Mouse (Mus musculus): ENCODE measurements around the gene Mast4. TPM values are rescaled to one million over a fixed set of nuclear protein-coding genes. Genes with fewer than 3 reads are reported as not detected.

Mast4 gene
- polyA plus RNA-seq, 1 experiment from 2014 or later, result 41.1 TPM

- 52% methylated on average over 15 of the region's 15 CpGs for WGBS
- Histone ChIP-seq H3K9me3 (no peaks in the 10 kb centered on the region), H3K4me3 (no peak overlapping the region), H3K9ac (no peak overlapping the region), H3K4me1 (peaks cover 27% of the 10 kb centered on the region), H3K27me3 (replicated peaks) (no peaks in the 10 kb centered on the region), H3K27ac (no peak overlapping the region), H3K36me3 (replicated peaks) (no peaks in the 10 kb centered on the region), H3K4me2 (no peak overlapping the region)
- peak; percentile 29; the same call in 1 of the 2 replicates for ATAC-seq (replicated peaks)
Observed at GRCm38 (mm10) chr13:102898374-102899131, 435.7 kb downstream of the Mast4 start.

DNA sequence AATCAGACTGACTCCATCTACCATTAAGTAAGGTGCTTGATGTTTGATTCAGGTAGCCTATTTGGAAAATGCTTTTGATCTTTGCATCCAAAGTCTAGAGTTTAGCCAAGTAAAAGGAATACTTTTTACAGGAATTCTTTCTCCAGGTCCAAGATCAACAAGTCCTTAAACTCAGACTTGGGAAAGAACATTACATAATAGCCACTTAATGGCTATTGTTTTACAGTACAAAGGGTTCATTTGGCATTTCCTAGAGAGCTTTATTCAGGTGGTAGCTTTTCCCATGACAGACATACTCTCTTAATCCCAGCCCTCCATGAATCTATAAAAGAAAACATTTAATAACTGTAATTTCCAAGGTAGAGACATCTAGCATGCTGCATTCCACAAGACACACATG is 438.0 kb downstream of the Mast4 start:
- ATAC-seq (replicated peaks), result no peak
- no peak overlapping the region for H3K4me2 ChIP-seq
- H3K9ac ChIP-seq, result no peak overlapping the region
- H3K27me3 ChIP-seq (replicated peaks), result no peaks in the 10 kb centered on the region
- no peak overlapping the region for H3K27ac ChIP-seq
- no peak overlapping the region for H3K4me3 ChIP-seq
- H3K9me3 ChIP-seq, result no peaks in the 10 kb centered on the region
- no peaks in the 10 kb centered on the region for H3K36me3 ChIP-seq (replicated peaks)
- peaks cover 27% of the 10 kb centered on the region for H3K4me1 ChIP-seq

DNA sequence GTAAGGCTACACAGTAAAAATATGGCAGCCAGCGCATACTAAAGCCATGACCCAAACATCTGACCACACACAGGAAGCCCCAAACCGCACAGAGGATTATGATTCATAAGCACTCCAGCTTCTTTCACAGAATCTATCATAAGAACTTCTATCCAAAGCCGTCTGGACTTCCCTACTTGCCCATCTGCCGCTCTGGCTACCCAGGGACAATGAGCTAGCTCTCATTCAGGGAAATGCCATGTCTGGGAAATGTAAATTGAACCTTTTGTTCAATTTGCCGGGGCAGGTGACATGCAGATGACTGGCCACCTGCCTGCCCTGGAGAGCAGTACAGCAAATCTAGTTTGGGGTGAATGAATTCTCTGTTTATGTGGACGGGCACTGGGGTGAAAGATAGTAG is 438.4 kb downstream of the Mast4 start:
- H3K36me3 ChIP-seq (replicated peaks), result no peaks in the 10 kb centered on the region
- H3K4me2 ChIP-seq, result no peak overlapping the region
- H3K4me3 ChIP-seq, result no peak overlapping the region
- no peaks in the 10 kb centered on the region for H3K27me3 ChIP-seq (replicated peaks)
- ATAC-seq (replicated peaks), result no peak
- peaks cover 27% of the 10 kb centered on the region for H3K4me1 ChIP-seq
- H3K9ac ChIP-seq, result no peak overlapping the region
- WGBS, result 31% methylated on average over 6 of the region's 6 CpGs
- no peak overlapping the region for H3K27ac ChIP-seq
- H3K9me3 ChIP-seq, result no peaks in the 10 kb centered on the region

GRCm38 (mm10) chr13:102894287-102895234 is 439.7 kb downstream of the Mast4 start:
- no peak overlapping the region for H3K4me3 ChIP-seq
- no peak overlapping the region for H3K4me2 ChIP-seq
- no peak overlapping the region for H3K9ac ChIP-seq
- 46% methylated on average over 15 of the region's 15 CpGs for WGBS
- H3K27me3 ChIP-seq (replicated peaks), result no peaks in the 10 kb centered on the region
- no peaks in the 10 kb centered on the region for H3K9me3 ChIP-seq
- H3K27ac ChIP-seq, result no peak overlapping the region
- no peak for ATAC-seq (replicated peaks)
- H3K36me3 ChIP-seq (replicated peaks), result no peaks in the 10 kb centered on the region
- H3K4me1 ChIP-seq, result peaks cover 24% of the 10 kb centered on the region

GRCm38 (mm10) chr13:102892783-102893182 is 441.5 kb downstream of the Mast4 start:
- H3K27me3 ChIP-seq (replicated peaks), result no peaks in the 10 kb centered on the region
- no peak overlapping the region for H3K4me3 ChIP-seq
- no peaks in the 10 kb centered on the region for H3K36me3 ChIP-seq (replicated peaks)
- no peaks in the 10 kb centered on the region for H3K9me3 ChIP-seq
- no peak for ATAC-seq (replicated peaks)
- H3K4me2 ChIP-seq, result no peak overlapping the region
- 89% methylated on average over 3 of the region's 3 CpGs for WGBS
- no peak overlapping the region for H3K9ac ChIP-seq
- H3K4me1 ChIP-seq, result peaks cover 19% of the 10 kb centered on the region
- H3K27ac ChIP-seq, result no peak overlapping the region

DNA sequence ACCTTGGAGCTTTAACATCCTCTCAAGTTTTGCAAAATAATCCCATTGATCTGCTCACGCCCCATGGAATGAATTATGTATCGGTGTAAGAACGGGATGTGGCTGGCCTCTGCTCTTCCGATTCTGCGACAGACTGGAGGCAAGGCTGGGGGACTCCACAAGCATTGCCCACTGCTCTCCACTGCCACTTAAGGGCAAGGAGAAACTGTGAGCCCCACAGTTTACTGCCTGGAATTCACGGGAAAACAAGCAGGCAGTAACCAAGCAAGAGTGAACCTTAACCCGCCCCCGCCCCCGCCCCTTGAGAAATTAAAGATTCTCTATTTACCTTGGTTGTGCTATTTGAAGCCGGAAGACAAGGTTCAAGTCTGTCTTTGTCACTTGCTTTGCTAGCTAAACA is 444.3 kb downstream of the Mast4 start:
- ATAC-seq (replicated peaks), result no peak
- Histone ChIP-seq H3K9me3 (no peaks in the 10 kb centered on the region), H3K4me2 (no peak overlapping the region), H3K27ac (no peak overlapping the region), H3K9ac (no peak overlapping the region), H3K4me3 (no peak overlapping the region), H3K36me3 (replicated peaks) (no peaks in the 10 kb centered on the region), H3K4me1 (peaks cover 18% of the 10 kb centered on the region), H3K27me3 (replicated peaks) (no peaks in the 10 kb centered on the region)
- 77% methylated on average over 10 of the region's 10 CpGs for WGBS

DNA sequence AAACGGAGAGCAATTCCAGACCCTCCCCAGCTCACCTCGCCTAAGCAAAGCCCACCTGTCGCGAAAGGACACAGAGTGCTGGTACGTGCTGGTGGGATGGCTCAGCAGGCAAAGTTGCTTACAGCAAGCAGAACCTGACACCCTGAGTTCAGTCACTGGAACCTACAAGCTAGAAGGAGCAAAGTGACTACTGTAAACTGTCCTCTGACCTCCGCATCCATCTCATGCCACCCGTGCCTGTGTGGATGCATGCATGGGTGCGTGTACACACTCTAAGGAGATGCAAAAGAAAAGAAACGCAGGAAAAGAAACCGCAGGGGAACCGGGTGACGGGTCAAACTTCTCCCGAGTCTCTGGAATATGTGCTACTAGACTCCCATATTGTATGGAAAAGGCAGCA is 444.8 kb downstream of the Mast4 start:
- Histone ChIP-seq H3K4me1 (peaks cover 13% of the 10 kb centered on the region), H3K27me3 (replicated peaks) (no peaks in the 10 kb centered on the region), H3K9me3 (no peaks in the 10 kb centered on the region), H3K36me3 (replicated peaks) (no peaks in the 10 kb centered on the region), H3K4me3 (no peak overlapping the region), H3K4me2 (no peak overlapping the region), H3K9ac (no peak overlapping the region), H3K27ac (no peak overlapping the region)
- no peak for ATAC-seq (replicated peaks)
- 88% methylated on average over 13 of the region's 13 CpGs for whole genome bisulfite sequencing

DNA sequence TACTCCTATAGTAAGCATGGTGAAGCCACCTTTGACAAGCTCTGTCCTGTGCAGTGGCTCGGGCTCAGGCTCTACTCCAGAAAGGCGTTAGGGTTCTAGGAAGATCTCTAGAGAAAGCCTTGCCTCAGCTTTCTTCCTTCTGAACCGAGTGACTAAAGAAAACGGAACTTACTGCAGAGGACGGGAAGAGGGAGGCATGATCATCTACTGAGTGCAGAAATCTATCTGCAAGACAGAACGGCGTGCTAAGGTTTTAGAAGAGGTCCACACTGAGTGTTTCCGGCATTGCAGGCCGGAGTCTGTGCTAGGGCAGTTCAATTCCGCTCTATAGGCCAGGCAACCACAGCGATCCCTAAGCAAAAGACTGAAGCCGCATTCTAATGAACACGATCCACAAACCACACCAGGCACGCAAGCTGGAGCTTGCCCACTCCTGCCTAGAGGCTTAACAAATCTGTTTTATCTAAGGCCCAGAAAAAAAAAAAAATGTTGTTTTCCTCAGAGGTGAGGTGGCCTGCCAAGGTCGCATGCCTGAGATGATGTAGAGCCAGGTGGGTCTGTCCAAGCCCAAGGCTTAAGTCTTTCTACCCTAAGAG is 445.3 kb downstream of the Mast4 start:
- Histone ChIP-seq H3K9ac (no peak overlapping the region), H3K4me1 (peaks cover 11% of the 10 kb centered on the region), H3K9me3 (no peaks in the 10 kb centered on the region), H3K27ac (0 out of 2 replicates have a peak overlapping the region, but pooled peaks have one; percentile 9), H3K4me3 (no peak overlapping the region), H3K36me3 (replicated peaks) (no peaks in the 10 kb centered on the region), H3K4me2 (no peak overlapping the region), H3K27me3 (replicated peaks) (no peaks in the 10 kb centered on the region)
- WGBS, result 78% methylated on average over 15 of the region's 15 CpGs
- 0 out of 2 replicates have a peak, but pooled peaks have one; percentile 24 for ATAC-seq (replicated peaks)

DNA sequence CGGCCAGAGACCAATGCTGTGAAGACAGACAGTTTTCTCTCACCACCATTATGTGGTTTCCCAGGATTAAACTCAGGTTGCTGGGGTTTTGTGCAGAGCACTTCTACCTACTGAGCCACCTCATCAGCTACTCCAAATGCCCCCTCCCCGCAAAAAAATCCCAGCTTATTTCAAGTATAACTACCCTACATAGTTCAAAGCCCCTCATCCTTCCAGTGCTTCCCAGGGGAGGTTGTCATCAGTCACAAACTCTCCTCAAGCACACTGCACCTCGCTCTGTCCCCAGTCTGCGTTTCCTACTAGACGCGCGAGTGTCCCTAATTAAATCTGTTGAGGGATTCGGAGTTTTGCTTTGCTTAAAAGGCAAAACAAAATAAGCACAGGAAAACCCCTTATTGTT is 446.1 kb downstream of the Mast4 start:
- H3K36me3 ChIP-seq (replicated peaks), result no peaks in the 10 kb centered on the region
- H3K9ac ChIP-seq, result no peak overlapping the region
- ATAC-seq (replicated peaks), result peak; percentile 30; the same call in 1 of the 2 replicates
- H3K27me3 ChIP-seq (replicated peaks), result no peaks in the 10 kb centered on the region
- H3K4me1 ChIP-seq, result peaks cover 7% of the 10 kb centered on the region
- no peaks in the 10 kb centered on the region for H3K9me3 ChIP-seq
- 0 out of 2 replicates have a peak overlapping the region, but pooled peaks have one; percentile 9 for H3K27ac ChIP-seq
- no peak overlapping the region for H3K4me2 ChIP-seq
- WGBS, result 53% methylated on average over 8 of the region's 8 CpGs
- H3K4me3 ChIP-seq, result no peak overlapping the region

DNA sequence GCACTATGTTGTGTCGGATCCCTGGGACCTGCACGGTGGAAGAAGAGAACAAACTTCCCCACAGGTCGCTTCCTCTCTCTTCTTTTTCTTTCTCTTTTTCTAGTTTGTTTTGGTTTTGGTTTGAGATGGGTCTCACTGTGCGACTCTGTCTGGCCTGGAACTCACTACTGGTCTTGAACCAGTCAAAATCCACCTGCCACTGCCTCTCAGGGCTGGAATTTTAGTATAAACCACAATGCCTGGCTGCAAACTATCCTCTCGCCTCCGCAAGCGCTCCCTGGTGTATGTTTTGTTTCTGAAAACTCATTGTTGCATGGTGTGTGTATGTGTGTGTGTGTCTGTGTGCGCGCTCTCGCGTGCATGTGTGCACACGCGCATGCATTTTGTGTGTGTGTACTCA is 446.8 kb downstream of the Mast4 start:
- no peak for ATAC-seq (replicated peaks)
- no peak overlapping the region for H3K27ac ChIP-seq
- H3K9ac ChIP-seq, result no peak overlapping the region
- H3K9me3 ChIP-seq, result no peaks in the 10 kb centered on the region
- no peak overlapping the region for H3K4me2 ChIP-seq
- H3K27me3 ChIP-seq (replicated peaks), result no peaks in the 10 kb centered on the region
- H3K4me3 ChIP-seq, result no peak overlapping the region
- no peaks in the 10 kb centered on the region for H3K36me3 ChIP-seq (replicated peaks)
- 96% methylated on average over 13 of the region's 13 CpGs for WGBS
- peaks cover 7% of the 10 kb centered on the region for H3K4me1 ChIP-seq

GRCm38 (mm10) chr13:102886788-102887187 is 447.5 kb downstream of the Mast4 start:
- no peaks in the 10 kb centered on the region for H3K27me3 ChIP-seq (replicated peaks)
- H3K9ac ChIP-seq, result no peak overlapping the region
- WGBS, result 65% methylated on average over 8 of the region's 8 CpGs
- ATAC-seq (replicated peaks), result no peak
- peaks cover 7% of the 10 kb centered on the region for H3K4me1 ChIP-seq
- no peak overlapping the region for H3K27ac ChIP-seq
- H3K9me3 ChIP-seq, result no peaks in the 10 kb centered on the region
- H3K36me3 ChIP-seq (replicated peaks), result no peaks in the 10 kb centered on the region
- H3K4me2 ChIP-seq, result no peak overlapping the region
- no peak overlapping the region for H3K4me3 ChIP-seq

- Histone ChIP-seq H3K4me3 (no peak overlapping the region), H3K27ac (no peak overlapping the region), H3K4me1 (peaks cover 7% of the 10 kb centered on the region), H3K9me3 (no peaks in the 10 kb centered on the region), H3K27me3 (replicated peaks) (no peaks in the 10 kb centered on the region), H3K36me3 (replicated peaks) (no peaks in the 10 kb centered on the region), H3K9ac (no peak overlapping the region), H3K4me2 (no peak overlapping the region)
- ATAC-seq (replicated peaks), result no peak
- 53% methylated on average over 4 of the region's 4 CpGs for WGBS
Observed at GRCm38 (mm10) chr13:102886147-102886546, 448.1 kb downstream of the Mast4 start.
